ENCODE assay signal across 17 mouse cellular contexts in the genomic region with DNA sequence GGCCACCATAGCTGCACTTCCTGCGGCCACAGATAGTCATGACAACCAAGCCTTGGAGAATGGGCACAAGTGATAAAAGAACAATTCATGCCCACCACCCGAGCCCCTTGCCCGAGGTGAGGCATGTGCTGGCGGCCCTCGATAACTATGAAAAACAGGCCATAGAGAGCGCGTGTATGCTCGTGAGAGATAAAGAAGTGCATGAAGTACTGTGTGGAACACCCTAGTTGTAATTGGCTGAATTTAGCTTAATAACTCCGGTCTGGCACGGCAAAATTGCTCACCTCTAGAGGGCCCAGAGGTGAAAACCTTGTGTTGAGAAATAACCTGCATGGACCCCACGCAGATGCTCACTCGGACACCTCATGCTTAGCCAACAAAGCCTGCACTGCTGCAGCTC.
A peak's percentile ranks its signal among the peaks of the same experiment; 100 is the strongest.
DNase-seq lines count a peak whose midpoint lies in the region; ATAC-seq and TF ChIP-seq lines count a peak whose summit lies in the region.
"Had no signal": no experiment of that assay in that cellular context is flagged by ENCODE, and none has a peak within 500 bp of the region (broad histone marks: within the 10 kb centered on the region; RNA-seq: fewer than 3 reads in every experiment).

No protein-coding gene starts in this region.

- no peak for DNase-seq in lung, postnatal 25 days (ENCODE audit: low spot score)
- DNase-seq in liver, postnatal 0 days = peak; percentile 59
- no peak for DNase-seq in frontal cortex, postnatal 36 days (ENCODE audit: low spot score in 2 of 2)
- no peak for DNase-seq in ovary, adult 18-20 months (ENCODE audit: low spot score)
- DNase-seq: adrenal gland, postnatal 10 days; cerebellum, postnatal 10 days; gastrocnemius, postnatal 25 days; heart, postnatal 4 days; lung, postnatal 4 days; midbrain, embryonic 14.5 days had no signal

- WGBS in lung, embryonic 15.5 days = 84% methylated on average over 12 of the region's 12 CpGs
- WGBS in liver, postnatal 0 days (ENCODE audit: insufficient replicate concordance) = 59% methylated on average over 12 of the region's 12 CpGs
- WGBS in stomach, embryonic 15.5 days = 83% methylated on average over 12 of the region's 12 CpGs

- H3K27me3 ChIP-seq in lung, embryonic 15.5 days = no peaks in the 10 kb centered on the region
- no peaks in the 10 kb centered on the region for H3K27me3 ChIP-seq in liver, postnatal 0 days (ENCODE audit: insufficient read depth, low read length)
- H3K27me3 ChIP-seq in stomach, embryonic 15.5 days (replicated peaks) = no peaks in the 10 kb centered on the region
- H3K27me3 ChIP-seq: heart, embryonic 12.5 days had no signal

- H3K4me1 ChIP-seq in lung, embryonic 15.5 days = peaks cover 6% of the 10 kb centered on the region; the same call in 1 of the 2 replicates
- peaks cover 20% of the 10 kb centered on the region for H3K4me1 ChIP-seq in liver, postnatal 0 days (ENCODE audit: insufficient read depth)
- 0 out of 2 replicates have a peak, but pooled peaks cover 3% of the 10 kb centered on the region for H3K4me1 ChIP-seq in stomach, embryonic 15.5 days

- H3K4me3 ChIP-seq in lung, embryonic 15.5 days = no peak overlapping the region
- H3K4me3 ChIP-seq in liver, postnatal 0 days (ENCODE audit: low read depth, low read length) = peak overlapping the region; percentile 52
- H3K4me3 ChIP-seq in stomach, embryonic 15.5 days (replicated peaks) = no peak overlapping the region
- H3K4me3 ChIP-seq: heart, embryonic 12.5 days; left cerebral cortex, adult 2 months had no signal

- TF ChIP-seq EP300 in liver, postnatal 0 days (IDR thresholded peaks at IDR 0.05; ENCODE audit: low read depth) = peak; percentile 95

- H3K27ac ChIP-seq in lung, embryonic 15.5 days = no peak overlapping the region
- peak overlapping the region; percentile 86 for H3K27ac ChIP-seq in liver, postnatal 0 days (ENCODE audit: low read depth)
- H3K27ac ChIP-seq in stomach, embryonic 15.5 days = no peak overlapping the region
- H3K27ac ChIP-seq: hindbrain, postnatal 0 days; left cerebral cortex, adult 2 months had no signal

- no peak overlapping the region for H3K4me2 ChIP-seq in lung, embryonic 15.5 days
- peak overlapping the region; percentile 42 for H3K4me2 ChIP-seq in liver, postnatal 0 days (ENCODE audit: low read depth, low read length)
- no peak overlapping the region for H3K4me2 ChIP-seq in stomach, embryonic 15.5 days
- H3K4me2 ChIP-seq: heart, embryonic 12.5 days had no signal

- peak; percentile 62 for TF ChIP-seq CTCF in liver, postnatal 0 days (IDR thresholded peaks at IDR 0.05; ENCODE audit: low read depth)

- no peak overlapping the region for H3K9ac ChIP-seq in lung, embryonic 15.5 days
- peak overlapping the region; percentile 39 for H3K9ac ChIP-seq in liver, postnatal 0 days (replicated peaks)
- H3K9ac ChIP-seq in stomach, embryonic 15.5 days = no peak overlapping the region
- H3K9ac ChIP-seq: heart, embryonic 12.5 days had no signal

- peak; percentile 52; the same call in 1 of the 2 replicates for ATAC-seq in lung, embryonic 15.5 days (ENCODE audit: borderline replicate concordance, extremely low read depth, low FRiP score, low TSS enrichment)
- peak; percentile 79 for ATAC-seq in erythroid progenitor cell, adult 5-6 weeks (replicated peaks; ENCODE audit: low FRiP score, poor library complexity, severe bottlenecking)
- ATAC-seq in liver, postnatal 0 days = peak; percentile 90
- peak; percentile 90 for ATAC-seq in stomach, embryonic 15.5 days (ENCODE audit: insufficient read depth, low FRiP score, low read depth)
- no peak for ATAC-seq in activated CD4-positive, CD25-positive, alpha-beta regulatory T cell, adult 4 months
- ATAC-seq: hindbrain, postnatal 0 days had no signal

- H3K36me3 ChIP-seq in lung, embryonic 15.5 days = no peaks in the 10 kb centered on the region
- peaks cover 24% of the 10 kb centered on the region for H3K36me3 ChIP-seq in liver, postnatal 0 days (replicated peaks; ENCODE audit: insufficient read depth, low read length)
- 0 out of 2 replicates have a peak, but pooled peaks cover 4% of the 10 kb centered on the region for H3K36me3 ChIP-seq in stomach, embryonic 15.5 days

- no peaks in the 10 kb centered on the region for H3K9me3 ChIP-seq in lung, embryonic 15.5 days
- no peaks in the 10 kb centered on the region for H3K9me3 ChIP-seq in liver, postnatal 0 days (ENCODE audit: low read length)
- no peaks in the 10 kb centered on the region for H3K9me3 ChIP-seq in stomach, embryonic 15.5 days
- H3K9me3 ChIP-seq: heart, embryonic 12.5 days had no signal
